Mouse (Mus musculus) heart, adult 2 months (tissue): ENCODE results near the gene Rbfox2. TPM values are rescaled to one million over a fixed set of nuclear protein-coding genes. Genes with fewer than 3 reads are reported as not detected.

ENCODE experiments used
- DNase-seq, 2 experiments: peaks; one replicate each; pipeline ENCODE4 v3.0.0; 2021
- H3K27ac ChIP-seq: fragments of 200-600 bp; 2 replicates; pipeline ENCODE4 v1.8.1; 2022
- H3K27me3 ChIP-seq: fragments of 200-500 bp; 2 replicates; pipeline ENCODE4 v1.6.1; 2012; ENCODE audit warnings: mild to moderate bottlenecking, low read length, inconsistent platforms, mixed read lengths; ENCODE audit not compliant: control insufficient read depth, insufficient read depth
- H3K36me3 ChIP-seq: fragments of 200-500 bp; 2 replicates; pipeline ENCODE4 v1.6.1; 2012; ENCODE audit warnings: low read length, inconsistent platforms; ENCODE audit not compliant: control insufficient read depth, insufficient read depth
- H3K4me1 ChIP-seq: fragments of 200-500 bp; 2 replicates; pipeline ENCODE4 v1.6.1; 2011; ENCODE audit warnings: low read length; ENCODE audit not compliant: control insufficient read depth, insufficient read depth
- H3K4me3 ChIP-seq: fragments of 200-600 bp; 2 replicates; pipeline ENCODE4 v1.8.1; 2022
- H3K79me2 ChIP-seq: fragments of 200-500 bp; replicated peaks from 2 replicates; pipeline ENCODE4 v1.6.1; 2012; ENCODE audit warnings: mild to moderate bottlenecking, inconsistent platforms, low read length, moderate library complexity, mixed read lengths; ENCODE audit not compliant: control insufficient read depth, insufficient read depth
- H3K9ac ChIP-seq: fragments of 200-500 bp; 2 replicates; pipeline ENCODE4 v1.6.1; 2012; ENCODE audit warnings: low read depth, mild to moderate bottlenecking, control low read depth, inconsistent platforms, low read length, mixed read lengths
- CTCF ChIP-seq: fragments of 200-600 bp; IDR thresholded peaks from 2 replicates; pipeline ENCODE4 v1.8.1; 2022; ENCODE audit warnings: antibody characterized with exemption, mild to moderate bottlenecking, moderate library complexity
- EP300 ChIP-seq: fragments of 200-500 bp; IDR thresholded peaks from 2 replicates; pipeline ENCODE4 v1.6.1; 2011; ENCODE audit warnings: low read depth, low read length, control low read depth; ENCODE audit not compliant: insufficient read depth
- POLR2A ChIP-seq: fragments of 200-500 bp; IDR thresholded peaks from 2 replicates; pipeline ENCODE4 v1.6.1; 2011; ENCODE audit warnings: mild to moderate bottlenecking, low read depth, low read length, control low read depth; ENCODE audit not compliant: insufficient read depth
- WGBS: fragments of 180-500 bp; shearing (Covaris S2); methylation state at CpG from one replicate; pipeline ENCODE4 v1.1.7; 2018; 5-methylcytosine and 5-hydroxymethylcytosine counted together
- intact Hi-C: fragments of 180-260 bp; cut with DNase I; formaldehyde crosslinking; loops from one replicate; pipeline ENCODE4 v1.15.1; 2025
- polyA plus RNA-seq: library from polyadenylated mRNA; depleted of rRNA; stranded (reverse); fragments of >200 nt; gene quantifications from 2 replicates; pipeline ENCODE4 v1.2.3, GENCODE M21; 2012
- total RNA-seq, 2 experiments: library from RNA; stranded (reverse); gene quantifications; 2 replicates each; pipeline ENCODE4 v1.2.3; 2021

Gene Rbfox2
- total and polyA plus RNA-seq, 3 experiments = 86.0 to 110 (median 106) TPM

DNA sequence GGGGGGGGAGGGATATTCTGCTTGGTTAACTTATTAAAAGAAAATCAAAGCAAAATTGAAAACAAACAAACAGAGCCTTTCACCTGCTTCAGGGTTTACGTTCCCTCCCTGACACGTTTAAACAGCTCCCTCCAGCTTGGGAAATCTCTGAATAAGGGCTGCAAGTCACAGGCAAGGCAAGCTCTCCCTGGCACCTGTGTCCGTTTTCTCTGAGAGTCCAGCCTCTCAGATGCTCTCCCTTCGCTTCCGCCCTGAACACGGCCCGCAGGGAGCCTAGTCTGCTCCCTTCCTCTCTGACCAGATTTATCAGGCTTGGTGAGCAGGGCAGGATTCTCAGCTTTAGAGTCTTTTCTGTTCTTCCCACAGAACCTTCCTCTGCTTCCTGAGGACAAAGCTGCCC, 101.9 kb downstream of the Rbfox2 start:
- peak overlapping the region; percentile 86 for H3K27ac ChIP-seq
- H3K4me1 ChIP-seq = peaks cover 10% of the 10 kb centered on the region
- no peak for DNase-seq
- peaks cover 12% of the 10 kb centered on the region for H3K79me2 ChIP-seq
- H3K9ac ChIP-seq = no peak overlapping the region
- intact Hi-C loops = loop anchor here (5.0 kb wide), 1 partner anchor 53 kb away; no protein-coding TSS in a partner anchor
- H3K36me3 ChIP-seq = peaks cover 13% of the 10 kb centered on the region
- no peaks in the 10 kb centered on the region for H3K27me3 ChIP-seq
- TF ChIP-seq POLR2A = no peak
- TF ChIP-seq CTCF = no peak
- no peak for TF ChIP-seq EP300
- WGBS = 57% methylated on average over 7 of the region's 7 CpGs
- no peak overlapping the region for H3K4me3 ChIP-seq

DNA sequence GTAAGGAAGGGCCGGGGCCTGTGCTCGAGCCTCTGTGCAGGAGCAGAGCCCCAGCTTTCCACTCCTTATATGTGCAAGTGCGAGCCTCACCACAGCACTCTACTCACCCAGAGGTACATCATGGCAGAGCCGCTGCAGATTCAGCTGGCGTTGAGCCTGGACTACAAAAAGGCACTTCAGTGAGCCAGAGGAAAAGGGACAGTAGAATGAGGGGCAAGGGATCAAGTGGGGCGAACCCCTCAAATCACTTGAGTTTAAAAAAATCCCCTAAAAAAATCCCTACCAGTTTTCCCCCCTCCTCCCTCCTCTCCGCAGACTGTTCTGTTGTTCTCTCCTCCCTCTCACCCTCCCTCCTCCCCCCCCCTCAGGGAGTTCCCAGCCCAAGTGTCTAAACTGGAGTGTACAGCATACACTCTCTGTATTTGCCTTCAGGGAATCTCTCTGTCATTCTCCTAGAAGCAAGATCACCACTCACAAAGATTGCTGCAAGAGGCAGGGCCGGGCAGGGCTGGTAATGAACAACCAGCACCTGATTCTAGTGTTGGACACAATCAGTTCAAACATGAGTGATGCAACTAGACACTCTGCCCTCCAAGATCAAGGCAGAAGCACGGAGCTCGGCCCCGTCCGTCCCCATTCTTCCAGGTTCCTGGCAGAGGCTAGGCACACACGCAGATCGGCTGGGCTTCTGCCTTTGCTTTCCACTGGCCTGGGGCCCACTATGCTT, 103.4 kb downstream of the Rbfox2 start:
- intact Hi-C loops = loop anchor here (5.0 kb wide), 1 partner anchor 51 kb away; no protein-coding TSS in a partner anchor
- Histone ChIP-seq H3K79me2 (peaks cover 7% of the 10 kb centered on the region), H3K4me1 (peaks cover 15% of the 10 kb centered on the region), H3K4me3 (peak overlapping the region; percentile 36), H3K36me3 (peaks cover 7% of the 10 kb centered on the region; the same call in 1 of the 2 replicates), H3K9ac (peak overlapping the region; percentile 62), H3K27ac (peak overlapping the region; percentile 86), H3K27me3 (no peaks in the 10 kb centered on the region)
- TF ChIP-seq EP300 = 0 out of 2 replicates have a peak, but pooled peaks have one; percentile 15
- no peak for TF ChIP-seq CTCF
- peak; percentile 31; the same call in 1 of the 2 replicates for TF ChIP-seq POLR2A
- 37% methylated on average over 14 of the region's 14 CpGs for WGBS
- peak; percentile 58 to 59 for DNase-seq

DNA sequence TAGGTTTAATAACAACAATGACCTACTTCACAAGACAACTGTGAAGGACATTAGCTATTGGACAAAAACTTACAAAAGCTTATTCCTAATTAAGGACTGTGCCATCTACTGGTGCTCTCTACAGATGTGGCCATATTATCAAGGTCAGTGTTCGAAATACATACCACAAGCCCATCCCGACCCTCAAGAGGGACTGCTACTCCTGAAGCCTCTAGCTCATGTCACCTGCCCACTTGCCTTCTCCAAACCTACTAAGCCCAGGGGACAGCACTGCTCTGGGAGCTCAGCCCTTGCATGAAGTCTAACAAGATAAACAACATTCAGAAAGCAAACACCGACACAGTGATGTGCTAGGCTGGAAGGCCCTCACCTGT, 103.9 kb downstream of the Rbfox2 start:
- Histone ChIP-seq H3K36me3 (peaks cover 8% of the 10 kb centered on the region; the same call in 1 of the 2 replicates), H3K79me2 (peaks cover 7% of the 10 kb centered on the region), H3K9ac (peak overlapping the region; percentile 62), H3K4me3 (peak overlapping the region; percentile 36), H3K27me3 (no peaks in the 10 kb centered on the region), H3K27ac (peak overlapping the region; percentile 86), H3K4me1 (peaks cover 15% of the 10 kb centered on the region)
- intact Hi-C loops = loop anchor here (5.0 kb wide), 1 partner anchor 51 kb away; no protein-coding TSS in a partner anchor
- no peak for DNase-seq
- 55% methylated on average over 3 of the region's 3 CpGs for WGBS
- TF ChIP-seq EP300 = no peak
- 0 out of 2 replicates have a peak, but pooled peaks have one; percentile 33 for TF ChIP-seq POLR2A

DNA sequence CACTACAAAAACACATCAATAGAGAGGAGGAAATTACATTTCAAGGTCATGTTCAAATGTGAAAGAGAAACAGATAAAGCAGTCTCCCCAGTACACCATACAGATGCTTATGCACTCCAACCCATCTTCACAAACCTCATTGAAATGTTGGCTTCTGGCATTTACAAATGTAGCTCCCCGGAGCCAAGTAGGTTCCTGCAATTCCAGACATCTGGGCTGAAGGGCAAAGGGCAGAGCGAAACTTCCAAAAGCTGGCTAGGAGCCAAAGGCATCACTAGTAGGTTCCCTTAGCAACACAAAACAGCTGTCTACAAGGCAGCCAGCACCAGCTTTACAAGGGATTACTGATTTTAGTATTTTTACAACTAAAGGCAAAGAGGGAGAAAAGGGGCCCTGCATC, 104.6 kb downstream of the Rbfox2 start:
- peak overlapping the region; percentile 36 for H3K4me3 ChIP-seq
- TF ChIP-seq EP300 (peak; percentile 66; the same call in 1 of the 2 replicates), POLR2A (no peak)
- peaks cover 15% of the 10 kb centered on the region for H3K4me1 ChIP-seq
- H3K36me3 ChIP-seq = peaks cover 14% of the 10 kb centered on the region; the same call in 1 of the 2 replicates
- H3K27ac ChIP-seq = peak overlapping the region; percentile 86
- H3K9ac ChIP-seq = no peak overlapping the region
- WGBS = 8% methylated on average over 2 of the region's 2 CpGs
- H3K79me2 ChIP-seq = peaks cover 7% of the 10 kb centered on the region
- H3K27me3 ChIP-seq = no peaks in the 10 kb centered on the region
- peak; percentile 72 to 82 for DNase-seq
- intact Hi-C loops = loop anchor here (5.0 kb wide), 1 partner anchor 50 kb away; no protein-coding TSS in a partner anchor

DNA sequence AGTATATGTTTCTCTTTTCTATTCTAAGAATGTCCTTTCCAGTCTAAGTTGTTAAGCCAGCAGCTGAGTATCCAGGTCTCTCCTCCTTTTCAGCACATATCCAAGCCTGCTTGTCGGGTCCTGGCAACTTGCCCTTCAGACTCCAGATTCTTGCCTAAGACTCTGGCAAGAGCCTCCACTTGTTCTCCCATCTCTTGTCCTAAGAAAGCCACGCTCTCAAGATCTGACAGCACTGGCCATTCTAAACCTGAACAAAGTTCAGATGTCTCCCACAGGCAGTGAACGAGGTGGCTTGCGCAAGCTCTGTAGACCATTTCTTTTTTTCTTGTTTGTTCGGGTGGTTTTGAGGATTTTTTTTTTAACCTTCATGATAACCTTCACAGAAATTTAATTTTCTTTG, 110.0 kb downstream of the Rbfox2 start:
- peaks cover 28% of the 10 kb centered on the region for H3K36me3 ChIP-seq
- 50% methylated on average over 5 of the region's 5 CpGs for WGBS
- peaks cover 29% of the 10 kb centered on the region for H3K4me1 ChIP-seq
- no peak overlapping the region for H3K4me3 ChIP-seq
- H3K27me3 ChIP-seq = no peaks in the 10 kb centered on the region
- peaks cover 17% of the 10 kb centered on the region for H3K79me2 ChIP-seq
- no peak for TF ChIP-seq POLR2A
- no peak for TF ChIP-seq CTCF
- no peak for TF ChIP-seq EP300
- intact Hi-C loops = no loop called here
- H3K27ac ChIP-seq = peak overlapping the region; percentile 29; the same call in 1 of the 2 replicates
- no peak overlapping the region for H3K9ac ChIP-seq
- peak; percentile 75 to 80 for DNase-seq

DNA sequence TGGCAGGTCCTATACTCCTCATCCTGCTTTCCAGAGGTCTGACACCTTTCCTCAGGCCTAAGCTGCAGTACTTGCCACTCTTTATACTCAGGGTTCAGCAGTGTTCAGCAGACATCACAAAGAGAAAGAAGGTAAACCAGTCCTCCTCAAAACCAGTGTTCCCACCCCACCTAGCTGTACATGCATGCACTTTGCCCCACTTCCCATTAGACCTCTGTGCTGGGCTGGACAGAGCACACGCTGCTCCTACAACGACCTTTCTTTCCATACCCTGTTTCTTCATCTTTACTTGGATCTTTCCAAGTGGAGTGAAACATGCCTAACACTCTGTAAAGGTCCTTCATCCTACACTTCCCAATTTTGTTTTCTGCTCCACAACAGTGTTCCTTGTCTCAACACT, 110.8 kb downstream of the Rbfox2 start:
- Histone ChIP-seq H3K36me3 (peaks cover 24% of the 10 kb centered on the region), H3K79me2 (peaks cover 14% of the 10 kb centered on the region), H3K27me3 (no peaks in the 10 kb centered on the region), H3K9ac (no peak overlapping the region), H3K4me3 (no peak overlapping the region), H3K4me1 (peaks cover 28% of the 10 kb centered on the region), H3K27ac (no peak overlapping the region; the same call in 1 of the 2 replicates)
- WGBS = 68% methylated on average over 2 of the region's 2 CpGs
- TF ChIP-seq CTCF (no peak), POLR2A (no peak), EP300 (no peak)
- intact Hi-C loops = no loop called here
- no peak for DNase-seq
